Mouse (Mus musculus): ENCODE measurements at regions not wholly inside any gene's neighbourhood (a gene's known extent, or its start where the extent isn't known, plus 50 kb on each side); places are given as distances from the start of the nearest gene placed in this dataset.

DNA sequence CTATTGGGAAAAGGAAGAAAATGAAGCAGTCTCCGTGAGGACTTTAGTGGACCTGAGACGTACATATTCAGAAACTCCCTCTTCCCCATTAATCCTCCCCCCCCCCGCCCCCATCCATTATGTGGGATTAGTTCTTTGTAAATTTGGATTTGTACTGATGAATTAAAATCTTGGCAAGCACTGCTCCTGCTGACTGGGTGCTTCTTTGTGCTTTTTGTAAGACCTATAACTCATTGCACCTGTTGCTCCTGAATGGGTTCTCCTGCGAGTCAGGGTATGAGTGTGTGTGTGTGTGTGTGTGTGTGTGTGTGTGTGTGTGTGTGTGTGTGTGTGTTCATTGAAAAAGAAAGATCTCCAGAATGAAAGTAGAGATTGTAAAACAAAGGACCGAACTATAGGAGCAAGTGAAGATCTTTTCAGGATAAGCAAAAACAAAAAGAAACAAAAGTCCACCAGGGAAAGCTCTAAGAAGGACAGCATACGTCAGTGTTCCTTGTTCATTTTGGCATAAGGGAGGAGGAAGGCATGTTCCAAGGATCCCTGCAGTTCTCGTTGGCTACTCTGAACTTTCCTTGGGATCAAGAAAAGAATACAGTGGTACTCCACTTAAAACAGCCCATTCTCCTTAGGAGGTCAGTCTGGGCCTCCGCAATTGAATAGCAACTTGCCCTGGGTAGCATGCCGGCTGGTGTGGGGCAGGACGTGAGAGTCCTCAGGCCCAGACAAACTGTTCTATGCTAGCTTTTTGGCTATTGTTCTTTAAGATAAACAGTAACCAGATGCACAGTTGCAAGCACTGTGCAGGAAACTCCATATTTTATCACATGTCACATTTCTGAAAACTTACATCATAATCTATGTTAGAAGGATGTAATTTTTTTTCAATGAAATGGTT is 131.9 kb upstream of the Zfp462 start:
- DNase-seq (ENCODE audit: inconsistent ontology term) = no peak

DNA sequence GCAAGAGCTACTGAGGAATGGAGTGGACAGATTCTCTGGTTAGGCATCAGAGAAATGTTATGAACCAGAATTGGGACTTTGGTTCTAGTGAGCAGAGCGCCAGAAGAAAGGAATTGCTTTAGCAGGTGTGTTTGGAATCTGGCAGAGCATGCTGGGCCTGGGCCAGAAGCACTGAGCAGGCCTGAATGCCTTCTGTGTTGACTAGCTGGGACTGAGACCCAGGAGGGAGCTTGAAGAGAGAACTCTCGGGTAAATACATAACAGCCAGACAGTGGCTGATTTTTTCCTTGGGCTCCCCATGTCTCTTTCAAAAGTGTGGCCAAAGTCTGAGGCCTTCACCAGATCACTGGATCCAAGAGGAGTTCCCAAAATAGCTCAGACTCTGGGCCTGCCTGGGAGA is 107.5 kb upstream of the Zfp462 start:
- peak; percentile 52 for DNase-seq (ENCODE audit: inconsistent ontology term)

DNA sequence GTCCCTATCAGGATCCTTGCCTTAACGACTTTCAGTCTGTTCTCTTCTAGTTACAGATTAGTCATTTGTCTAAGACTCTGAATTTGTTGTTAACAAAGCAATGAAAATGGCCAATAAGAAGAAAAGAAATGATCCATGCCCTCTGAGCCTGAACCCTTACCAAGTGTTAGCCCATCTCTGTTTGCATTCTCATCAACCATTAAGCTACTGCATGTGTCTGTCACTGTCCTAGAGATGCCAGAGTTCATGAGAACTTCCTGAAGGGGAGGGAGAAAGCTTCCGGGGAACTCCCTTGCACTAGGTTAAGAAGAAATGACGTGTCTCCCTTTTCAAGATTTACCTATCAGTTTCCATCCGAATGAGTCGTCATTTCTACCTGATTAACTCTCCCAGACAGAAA is 106.7 kb upstream of the Zfp462 start:
- DNase-seq (ENCODE audit: inconsistent ontology term) = peak; percentile 27

DNA sequence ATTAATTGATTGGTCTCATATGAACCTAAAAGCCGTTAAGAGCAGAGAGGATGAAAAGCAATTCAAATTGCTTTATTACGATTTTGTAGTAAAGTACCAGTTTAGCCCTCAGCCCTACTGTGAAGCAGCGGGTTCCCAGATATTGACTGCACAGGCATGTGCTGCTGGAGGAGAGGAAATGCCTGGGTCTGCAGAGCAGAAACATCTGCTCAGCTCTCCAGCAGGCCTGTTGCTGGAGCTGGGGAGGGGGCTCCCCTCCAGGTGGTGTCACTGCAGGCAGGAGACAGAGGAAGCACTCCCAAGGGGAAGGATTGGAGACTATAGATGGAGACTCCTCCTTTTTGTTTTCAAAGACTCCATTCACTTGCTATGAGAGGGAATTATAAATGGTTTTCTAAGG is 106.1 kb upstream of the Zfp462 start:
- DNase-seq (ENCODE audit: inconsistent ontology term) = no peak

DNA sequence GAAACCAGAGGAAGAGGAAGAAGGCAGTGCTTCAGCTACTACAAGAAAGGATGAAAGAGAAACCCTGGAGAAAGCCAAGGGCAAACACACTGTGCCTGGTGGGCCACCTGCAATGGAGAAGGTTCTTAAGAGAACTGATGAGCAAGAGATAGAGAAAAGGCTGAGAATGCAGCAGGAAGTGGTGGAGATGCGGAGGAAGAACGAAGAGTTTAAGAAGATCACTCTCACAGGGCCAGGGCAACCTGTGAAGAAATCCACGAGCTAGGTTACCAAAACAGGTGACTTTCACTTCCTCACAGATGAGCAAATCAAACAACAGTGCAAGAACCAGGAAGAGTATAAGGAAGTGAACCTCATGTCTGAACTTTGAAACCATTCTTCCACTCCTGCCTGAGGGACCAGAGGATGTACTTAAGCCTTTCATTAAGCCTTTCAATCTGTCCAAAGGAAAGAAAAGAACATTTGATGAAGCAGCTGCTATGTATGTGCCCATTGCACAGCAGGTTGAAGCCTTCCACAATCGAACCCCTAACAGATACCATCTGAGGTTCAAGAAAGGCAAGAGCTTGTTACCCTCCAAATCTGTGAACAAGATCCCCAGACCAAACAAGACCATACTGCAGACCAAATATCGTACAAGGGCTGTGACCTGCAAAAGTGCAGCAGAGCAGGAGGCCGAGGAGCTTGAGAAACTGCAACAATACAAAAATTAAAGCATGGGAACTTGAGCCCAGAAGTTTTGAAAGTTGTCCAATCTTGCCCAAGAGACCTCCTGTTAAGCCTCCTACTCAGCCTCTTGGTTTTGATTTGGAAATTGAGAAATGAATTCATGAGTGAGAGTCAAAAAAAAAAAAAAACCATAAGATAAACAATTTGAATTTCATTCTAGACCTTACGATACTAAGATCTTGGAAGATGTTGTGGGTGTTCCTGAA is 91.6 kb upstream of the Zfp462 start:
- DNase-seq (ENCODE audit: inconsistent ontology term) = no peak

DNA sequence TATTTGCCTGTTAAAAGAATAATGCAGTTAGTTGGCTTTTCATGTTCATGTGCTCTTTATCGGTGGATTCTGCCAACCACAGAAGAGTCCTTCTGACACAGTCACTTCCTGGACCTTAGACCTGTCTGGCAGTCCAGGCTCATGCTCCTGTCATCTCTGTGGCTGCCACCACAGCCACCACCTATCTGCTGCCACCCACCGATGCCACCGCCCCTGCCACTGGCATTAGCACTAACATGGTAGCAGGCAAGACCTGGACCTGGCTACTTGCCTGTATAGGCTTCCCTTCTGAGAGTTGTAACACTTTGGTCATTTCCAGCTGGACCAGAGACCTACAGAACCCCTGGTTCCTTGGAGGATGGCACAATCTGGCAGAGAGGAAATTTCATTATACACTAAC is 86.2 kb upstream of the Zfp462 start:
- no peak for DNase-seq (ENCODE audit: inconsistent ontology term)

DNA sequence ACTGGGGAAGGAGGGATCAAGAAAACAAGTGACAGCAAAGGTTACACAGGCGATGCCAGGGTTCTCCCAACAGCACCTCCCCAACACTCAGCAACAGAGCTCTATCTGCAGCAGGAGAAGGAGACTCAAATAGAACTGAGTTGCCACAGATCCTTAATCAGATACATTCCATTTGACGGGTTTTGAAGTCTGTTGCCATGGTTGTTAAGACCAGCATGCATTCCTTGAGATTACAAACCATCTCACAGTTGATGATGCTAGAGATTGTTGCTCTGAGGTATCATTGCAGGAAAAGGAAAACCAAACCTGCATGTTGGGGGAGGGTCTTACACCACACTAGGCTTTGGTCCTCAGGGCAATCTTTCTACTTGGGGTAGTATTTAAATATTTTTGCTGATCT is 78.8 kb upstream of the Zfp462 start:
- no peak for DNase-seq (ENCODE audit: inconsistent ontology term)

DNA sequence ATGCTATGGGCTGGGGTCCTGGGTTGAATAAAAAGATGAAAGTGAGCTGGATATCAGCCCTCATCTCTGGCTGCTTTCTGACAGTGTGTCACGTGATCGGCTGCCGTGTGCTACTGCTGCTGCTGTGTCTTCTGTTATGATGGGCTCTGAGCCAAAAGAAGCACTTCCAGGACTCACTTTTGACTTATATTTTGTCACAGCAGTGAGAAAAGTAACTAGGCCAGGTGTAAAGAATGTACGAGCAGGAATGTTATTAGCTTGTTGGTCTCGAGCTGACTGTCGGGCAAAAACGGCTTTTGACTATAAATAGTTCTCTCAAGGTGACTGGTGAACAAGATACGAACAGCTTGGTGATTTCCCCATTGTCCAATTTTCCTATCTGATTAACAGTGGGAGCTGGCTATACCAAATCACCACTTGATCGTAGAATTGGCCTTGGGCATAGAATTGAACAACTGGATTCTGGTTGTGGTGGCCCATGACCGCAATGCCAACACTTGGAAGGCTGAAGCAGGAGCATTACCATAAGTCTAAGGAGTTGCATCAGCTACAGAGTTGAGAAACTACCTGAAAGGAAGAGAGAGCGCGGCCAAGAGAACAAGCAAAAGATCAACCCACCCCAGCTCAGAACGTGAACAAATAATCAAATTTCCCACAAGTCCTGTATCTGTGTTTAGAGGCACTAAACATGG is 70.6 kb upstream of the Zfp462 start:
- DNase-seq (ENCODE audit: inconsistent ontology term) = no peak

DNA sequence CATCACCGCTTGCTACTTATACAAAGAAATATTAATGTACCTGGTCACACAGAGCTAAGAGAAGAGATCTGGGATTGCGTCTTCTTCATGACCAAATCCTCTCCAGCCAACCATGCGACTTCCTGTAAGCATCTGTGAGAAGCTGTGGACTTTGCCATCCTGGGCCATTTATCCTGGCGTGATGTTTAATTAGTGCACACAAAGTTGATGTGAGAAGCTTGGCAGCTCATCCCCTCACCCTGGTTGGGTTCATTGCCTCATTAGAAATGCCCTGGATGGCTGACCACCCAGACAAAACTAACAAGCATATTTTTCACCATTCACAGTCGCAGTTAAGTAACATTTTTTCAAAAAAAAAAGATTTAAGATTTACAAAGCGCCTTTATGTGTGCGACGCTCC is 69.3 kb upstream of the Zfp462 start:
- peak; percentile 76 for DNase-seq (ENCODE audit: inconsistent ontology term)

DNA sequence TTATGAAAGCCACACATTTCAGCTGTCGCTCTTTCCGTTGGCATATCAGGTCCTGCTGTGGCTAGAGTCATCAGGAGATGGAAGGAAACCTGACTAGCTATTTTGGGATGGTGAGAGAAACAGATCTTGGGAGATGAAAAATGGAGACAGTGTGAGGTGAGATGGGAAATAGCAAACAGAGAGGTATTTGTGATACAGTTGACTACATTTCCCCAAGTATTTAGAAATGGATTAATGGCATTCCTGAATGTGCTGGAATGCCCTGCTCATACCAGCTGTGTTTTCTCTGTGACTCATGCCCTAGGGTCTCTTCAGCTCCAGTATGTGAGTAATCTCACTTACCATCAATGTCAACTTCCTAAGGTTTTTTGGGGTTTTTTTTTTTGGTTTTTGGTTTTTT is 67.5 kb upstream of the Zfp462 start:
- peak; percentile 89 for DNase-seq (ENCODE audit: inconsistent ontology term)

DNA sequence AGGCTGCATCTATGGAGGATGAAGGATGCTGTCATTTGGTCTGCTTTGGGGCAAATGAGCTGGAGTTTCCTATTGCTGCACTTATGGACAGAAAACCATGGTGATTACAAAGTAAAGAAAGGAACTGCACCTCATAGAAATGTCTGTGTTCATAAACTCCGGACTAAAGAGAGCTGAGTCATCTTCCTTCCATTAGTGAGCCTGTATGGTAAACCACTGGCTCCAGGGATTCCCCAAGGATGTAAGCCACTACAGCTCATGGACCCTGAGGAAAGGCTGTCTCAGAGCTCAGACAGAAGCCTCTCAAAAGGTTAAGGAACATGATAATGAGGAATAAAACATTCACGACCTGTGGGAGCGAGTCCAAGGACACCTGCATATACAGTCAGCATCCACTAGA is 66.3 kb upstream of the Zfp462 start:
- peak; percentile 41 for DNase-seq (ENCODE audit: inconsistent ontology term)

DNA sequence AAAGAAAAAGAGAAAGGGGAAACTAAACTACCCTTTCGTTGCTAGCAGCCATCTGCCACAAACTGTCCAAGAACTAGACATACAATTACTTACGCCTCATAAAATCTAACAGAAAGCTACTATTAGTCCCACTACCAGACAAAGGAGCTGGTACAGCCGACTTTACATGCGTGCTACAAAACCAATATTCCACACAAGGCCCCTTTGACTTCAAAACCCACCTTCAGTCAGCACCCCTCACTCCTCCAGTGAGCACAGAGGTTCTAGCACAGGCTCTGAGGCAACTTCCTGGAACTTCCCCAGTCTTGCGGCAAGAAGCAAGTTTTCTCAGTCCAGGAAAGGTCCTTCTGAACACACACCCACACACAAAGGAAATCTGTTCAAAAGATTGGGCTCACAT is 51.6 kb upstream of the Zfp462 start:
- DNase-seq (ENCODE audit: inconsistent ontology term) = no peak

Measured in Muller cell, postnatal 12 days (primary cell).